Mouse (Mus musculus) gastrocnemius, adult 2 months (tissue): Measurements from ENCODE around the gene Gm4869. TPM values are rescaled to one million over a fixed set of nuclear protein-coding genes. Genes with fewer than 3 reads are reported as not detected.
A peak's percentile ranks its signal among the peaks of the same experiment; 100 is the strongest.
"Not testable (repeated sequence)": the region's sequence is repeated elsewhere in the genome, so short reads cannot be mapped to it uniquely, and the experiment has no call there.

ENCODE experiments used
- DNase-seq: peaks from one replicate; pipeline ENCODE4 v3.0.0; 2022
- H3K27ac ChIP-seq: fragments of 200-600 bp; 2 replicates; pipeline ENCODE4 v1.8.1; 2022; ENCODE audit warnings: mild to moderate bottlenecking
- H3K4me3 ChIP-seq: fragments of 200-600 bp; 2 replicates; pipeline ENCODE4 v1.8.1; 2022; ENCODE audit warnings: mild to moderate bottlenecking, moderate library complexity
- CTCF ChIP-seq: fragments of 200-600 bp; IDR thresholded peaks from 2 replicates; pipeline ENCODE4 v1.8.1; 2022; ENCODE audit warnings: antibody characterized with exemption, mild to moderate bottlenecking, moderate library complexity
- intact Hi-C: fragments of 180-260 bp; cut with DNase I; formaldehyde crosslinking; loops from one replicate; pipeline ENCODE4 v1.15.1; 2025
- total RNA-seq, 2 experiments: library from RNA; stranded (reverse); gene quantifications; 2 replicates each; pipeline ENCODE4 v1.2.3; 2021

The Gm4869 gene
- total RNA-seq, 2 experiments from 2014 or later = not detected

- no peak for TF ChIP-seq CTCF
- intact Hi-C loops = no loop called here
- H3K27ac ChIP-seq = no peak overlapping the region
- no peak for DNase-seq
- H3K4me3 ChIP-seq = no peak overlapping the region
Observed at GRCm38 (mm10) chr5:140492684-140493233, 47.3 kb downstream of the Gm4869 start.

GRCm38 (mm10) chr5:140498176-140498575, 52.7 kb downstream of the Gm4869 start:
- no peak overlapping the region for H3K4me3 ChIP-seq
- H3K27ac ChIP-seq = no peak overlapping the region
- DNase-seq = no peak
- TF ChIP-seq CTCF = no peak
- intact Hi-C loops = no loop called here

- TF ChIP-seq CTCF = no peak
Observed at GRCm38 (mm10) chr5:140500736-140501135, 55.3 kb downstream of the Gm4869 start.

GRCm38 (mm10) chr5:140501982-140502836, 56.8 kb downstream of the Gm4869 start:
- DNase-seq = no peak
- Histone ChIP-seq H3K27ac (peak overlapping the region; percentile 72), H3K4me3 (peak overlapping the region; percentile 65)
- intact Hi-C loops = no loop called here
- TF ChIP-seq CTCF = no peak

More at GRCm38 (mm10) chr5:140500736-140501135, 55.3 kb downstream of the Gm4869 start:
- no peak overlapping the region for H3K4me3 ChIP-seq
- intact Hi-C loops = no loop called here
- H3K27ac ChIP-seq = no peak overlapping the region
- no peak for DNase-seq

- intact Hi-C loops = not testable (repeated sequence)
- H3K4me3 ChIP-seq = peak overlapping the region; percentile 65
- peak overlapping the region; percentile 72 for H3K27ac ChIP-seq
Observed at GRCm38 (mm10) chr5:140502925-140503324, 57.5 kb downstream of the Gm4869 start.

GRCm38 (mm10) chr5:140505208-140505780, 59.8 kb downstream of the Gm4869 start, which contains the start of gene Chst12:
TSS of gene Chst12 (plus strand) at chr5:140505550.
- 0 out of 2 replicates have a peak, but pooled peaks have one; percentile 1 for TF ChIP-seq CTCF
- DNase-seq = peak; percentile 100
- H3K27ac ChIP-seq = peak within 1 kb of the TSS; percentile 89
- peak within 1 kb of the TSS; percentile 83 for H3K4me3 ChIP-seq
- intact Hi-C loops = loop anchor here (5.0 kb wide), 1 partner anchor 83 kb away; no protein-coding TSS in a partner anchor

More at GRCm38 (mm10) chr5:140502925-140503324, 57.5 kb downstream of the Gm4869 start:
- DNase-seq = peak; percentile 82

GRCm38 (mm10) chr5:140506096-140506794, 60.8 kb downstream of the Gm4869 start:
- peak overlapping the region; percentile 83 for H3K4me3 ChIP-seq
- peak overlapping the region; percentile 89 for H3K27ac ChIP-seq
- no peak for TF ChIP-seq CTCF
- intact Hi-C loops = loop anchor here (5.0 kb wide), 1 partner anchor 84 kb away; no protein-coding TSS in a partner anchor
- peak; percentile 37 for DNase-seq

- DNase-seq = peak; percentile 60
- Histone ChIP-seq H3K27ac (peak overlapping the region; percentile 89), H3K4me3 (peak overlapping the region; percentile 83)
- intact Hi-C loops = loop anchor here (5.0 kb wide), 1 partner anchor 85 kb away; no protein-coding TSS in a partner anchor
- TF ChIP-seq CTCF = no peak
Observed at GRCm38 (mm10) chr5:140507466-140508208, 62.2 kb downstream of the Gm4869 start.

GRCm38 (mm10) chr5:140508686-140509085, 63.2 kb downstream of the Gm4869 start:
- Histone ChIP-seq H3K4me3 (peak overlapping the region; percentile 48), H3K27ac (peak overlapping the region; percentile 89)
- intact Hi-C loops = loop anchor here (5.0 kb wide), 1 partner anchor 86 kb away; no protein-coding TSS in a partner anchor
- TF ChIP-seq CTCF = no peak
- peak; percentile 59 for DNase-seq

- no peak for TF ChIP-seq CTCF
- intact Hi-C loops = loop anchor here (5.0 kb wide), 1 partner anchor 87 kb away; no protein-coding TSS in a partner anchor
- Histone ChIP-seq H3K4me3 (peak overlapping the region; percentile 48), H3K27ac (peak overlapping the region; percentile 89)
- no peak for DNase-seq
Observed at GRCm38 (mm10) chr5:140509204-140509603, 63.8 kb downstream of the Gm4869 start.

GRCm38 (mm10) chr5:140510012-140511000, 64.9 kb downstream of the Gm4869 start:
- peak; percentile 60 for DNase-seq
- H3K27ac ChIP-seq = peak overlapping the region; percentile 89
- intact Hi-C loops = no loop called here
- peak overlapping the region; percentile 46 for H3K4me3 ChIP-seq
- TF ChIP-seq CTCF = no peak
